Mouse (Mus musculus): ENCODE measurements around the gene Yy1. TPM values are rescaled to one million over a fixed set of nuclear protein-coding genes. Genes with fewer than 3 reads are reported as not detected.

Gene Yy1
- polyA plus RNA-seq, 1 experiment from 2014 or later, result 13.5 TPM

MicroRNAs within 50 kb of the gene (microRNA counts, 519-probe panel; counts per million panel counts)
- not detected for microRNA mmu-miR-345-3p
- 3,331 counts per million, percentile 43 among the panel's probes with 10 or more counts for microRNA mmu-miR-345-5p

Small RNA genes lying within 50 kb of the gene (microRNA-seq; reads per million reads assigned to microRNA genes)
- gene Mir345, result 58.8 reads per million, percentile 49 among the genes with 10 or more reads in this experiment

Other genes with a start within 250 kb of the Yy1 start
- 188 and 208 TPM in 2 replicates for gene Evl, start 238.3 kb upstream of the Yy1 start, polyA plus RNA-seq (2015; fragmentation: Nextera tagmentation; extraction: Ambion mirVana)
- gene Degs2, start 90.7 kb upstream of the Yy1 start, polyA plus RNA-seq (2015; fragmentation: Nextera tagmentation; extraction: Ambion mirVana), result 2.6 TPM in 2 replicates
- gene Slc25a29, start 42.9 kb downstream of the Yy1 start, polyA plus RNA-seq (2015; fragmentation: Nextera tagmentation; extraction: Ambion mirVana), result 16.5 and 18.4 TPM in 2 replicates
- 12.1 and 12.3 TPM in 2 replicates for gene Slc25a47, start 43.1 kb downstream of the Yy1 start, polyA plus RNA-seq (2015; fragmentation: Nextera tagmentation; extraction: Ambion mirVana)
- 6.5 and 7.4 TPM in 2 replicates for gene Wdr25, start 100.7 kb downstream of the Yy1 start, polyA plus RNA-seq (2015; fragmentation: Nextera tagmentation; extraction: Ambion mirVana)
- 108 and 109 TPM in 2 replicates for gene Wars, start 101.2 kb downstream of the Yy1 start, polyA plus RNA-seq (2015; fragmentation: Nextera tagmentation; extraction: Ambion mirVana)

Measured in neural tube, embryonic 13.5 days (tissue).